Mouse (Mus musculus): ENCODE results near the gene Ireb2. TPM values are rescaled to one million over a fixed set of nuclear protein-coding genes. Genes with fewer than 3 reads are reported as not detected.

Gene Ireb2
- polyA plus RNA-seq, 1 experiment from 2014 or later, result 13.6 TPM

GRCm38 (mm10) chr9:54950575-54951321 lies 87.2 kb downstream of the Ireb2 start, which contains the start of the genes Psma4 and AY074887:
Gene Psma4, plus strand, starts transcription at chr9:54950790.
Gene AY074887, minus strand, starts transcription at chr9:54950998.
- Histone ChIP-seq H3K9me3 (ENCODE audit: low read length) (no peaks in the 10 kb centered on the region), H3K4me2 (replicated peaks; ENCODE audit: low read depth, low read length) (peak within 1 kb of the TSS; percentile 74), H3K9ac (replicated peaks; ENCODE audit: low read depth) (peak within 1 kb of the TSS; percentile 75), H3K27me3 (replicated peaks; ENCODE audit: insufficient read depth, low read length) (no peaks in the 10 kb centered on the region), H3K27ac (ENCODE audit: low read length) (peak within 1 kb of the TSS; percentile 85), H3K36me3 (ENCODE audit: insufficient read depth, low read length) (peaks cover 12% of the 10 kb centered on the region; the same call in 1 of the 2 replicates), H3K4me3 (ENCODE audit: low read depth, low read length) (peak within 1 kb of the TSS; percentile 90), H3K4me1 (ENCODE audit: insufficient read depth, low read depth, low read length) (peaks cover 7% of the 10 kb centered on the region; the same call in 1 of the 2 replicates)
- WGBS, result 2% methylated on average over 49 of the region's 65 CpGs
- ATAC-seq, result peak; percentile 100
- DNase-seq (ENCODE audit: low spot score), result peak; percentile 97
- no peak for TF ChIP-seq EP300 (IDR thresholded peaks at IDR 0.05)
- no peak for TF ChIP-seq CTCF (IDR thresholded peaks at IDR 0.05)

GRCm38 (mm10) chr9:54961059-54961458 lies 97.5 kb downstream of the Ireb2 start:
- Histone ChIP-seq H3K9me3 (ENCODE audit: low read length) (no peaks in the 10 kb centered on the region), H3K27ac (ENCODE audit: low read length) (no peak overlapping the region), H3K4me1 (ENCODE audit: insufficient read depth, low read depth, low read length) (no peaks in the 10 kb centered on the region), H3K4me2 (replicated peaks; ENCODE audit: low read depth, low read length) (no peak overlapping the region), H3K4me3 (ENCODE audit: low read depth, low read length) (no peak overlapping the region), H3K9ac (replicated peaks; ENCODE audit: low read depth) (no peak overlapping the region), H3K36me3 (ENCODE audit: insufficient read depth, low read length) (peaks cover 9% of the 10 kb centered on the region; the same call in 1 of the 2 replicates), H3K27me3 (replicated peaks; ENCODE audit: insufficient read depth, low read length) (no peaks in the 10 kb centered on the region)
- DNase-seq (ENCODE audit: low spot score) (no peak), ATAC-seq (no peak)
- WGBS, result 90% methylated on average over 4 of the region's 4 CpGs
- no peak for TF ChIP-seq EP300 (IDR thresholded peaks at IDR 0.05)
- TF ChIP-seq CTCF (IDR thresholded peaks at IDR 0.05), result no peak

Other genes starting within 250 kb of the Ireb2 start
- gene Acsbg1, start 201.9 kb upstream of the Ireb2 start, polyA plus RNA-seq (2015; fragmentation: Nextera tagmentation; extraction: Ambion mirVana), result 0.10 and 0.17 TPM in 2 replicates
- 15.2 and 17.7 TPM in 2 replicates for gene Dnaja4, start 164.9 kb upstream of the Ireb2 start, polyA plus RNA-seq (2015; fragmentation: Nextera tagmentation; extraction: Ambion mirVana)
- 116 and 126 TPM in 2 replicates for gene Wdr61, start 129.3 kb upstream of the Ireb2 start, polyA plus RNA-seq (2015; fragmentation: Nextera tagmentation; extraction: Ambion mirVana)
- 2.0 and 2.6 TPM in 2 replicates for gene Crabp1, start 99.0 kb upstream of the Ireb2 start, polyA plus RNA-seq (2015; fragmentation: Nextera tagmentation; extraction: Ambion mirVana)
- gene Hykk, start 53.5 kb downstream of the Ireb2 start, polyA plus RNA-seq (2015; fragmentation: Nextera tagmentation; extraction: Ambion mirVana), result 3.1 and 3.7 TPM in 2 replicates
- gene Psma4, start 87.0 kb downstream of the Ireb2 start, polyA plus RNA-seq (2015; fragmentation: Nextera tagmentation; extraction: Ambion mirVana), result 176 and 181 TPM in 2 replicates
- gene AY074887, start 87.2 kb downstream of the Ireb2 start, polyA plus RNA-seq (2015; fragmentation: Nextera tagmentation; extraction: Ambion mirVana), result 0.74 and 0.75 TPM in 2 replicates
- 0.05 TPM in 1 of 2 replicates, not detected in the other for gene Chrna5, start 117.1 kb downstream of the Ireb2 start, polyA plus RNA-seq (2015; fragmentation: Nextera tagmentation; extraction: Ambion mirVana)
- 0.05 and 0.06 TPM in 2 replicates for gene Chrna3, start 162.8 kb downstream of the Ireb2 start, polyA plus RNA-seq (2015; fragmentation: Nextera tagmentation; extraction: Ambion mirVana)
- gene Chrnb4, start 185.0 kb downstream of the Ireb2 start, polyA plus RNA-seq (2015; fragmentation: Nextera tagmentation; extraction: Ambion mirVana), result 0.08 and 0.10 TPM in 2 replicates

Data from lung, postnatal 0 days (tissue).